Mouse (Mus musculus) G1E (cell line): ENCODE results near the gene N4bp2l1.

Source experiments
- CTCF ChIP-seq: IDR thresholded peaks from 2 replicates; pipeline ENCODE4 v1.5.1; 2012; ENCODE audit warnings: low read depth, low read length, inconsistent platforms, mixed read lengths
- GATA1 ChIP-seq: IDR thresholded peaks from 2 replicates; pipeline ENCODE4 v1.6.1; 2012; ENCODE audit warnings: borderline replicate concordance, low read length, inconsistent platforms, mixed read lengths
- GATA2 ChIP-seq: IDR thresholded peaks from 2 replicates; pipeline ENCODE4 v1.6.1; 2012; ENCODE audit warnings: low read depth, low read length, inconsistent platforms, borderline replicate concordance
- TAL1 ChIP-seq: conservative IDR thresholded peaks from 2 replicates; pipeline ENCODE4 v1.6.1; 2012; ENCODE audit warnings: low read depth, low read length, inconsistent platforms, mixed read lengths

- no peak for TF ChIP-seq CTCF
- no peak for TF ChIP-seq GATA1
- no peak for TF ChIP-seq GATA2
- TF ChIP-seq TAL1: no peak
Observed at GRCm38 (mm10) chr5:150594649-150595339, 2.2 kb downstream of the N4bp2l1 start.
